Mouse (Mus musculus) CD8-positive naive resting alpha-beta T cell, adult 2 months (primary cell): ENCODE results near the gene Unc13d.
A peak's percentile ranks its signal among the peaks of the same experiment; 100 is the strongest.

ENCODE experiments used
- DNase-seq, 2 experiments: peaks; one replicate each; pipeline ENCODE4 v3.0.0; 2022; ENCODE audit warnings: low read depth in 2 of 2, low spot score in 2 of 2

The Unc13d gene

GRCm38 (mm10) chr11:116078676-116079320 is 1.0 kb upstream of the Unc13d start:
- no peak for DNase-seq

DNA sequence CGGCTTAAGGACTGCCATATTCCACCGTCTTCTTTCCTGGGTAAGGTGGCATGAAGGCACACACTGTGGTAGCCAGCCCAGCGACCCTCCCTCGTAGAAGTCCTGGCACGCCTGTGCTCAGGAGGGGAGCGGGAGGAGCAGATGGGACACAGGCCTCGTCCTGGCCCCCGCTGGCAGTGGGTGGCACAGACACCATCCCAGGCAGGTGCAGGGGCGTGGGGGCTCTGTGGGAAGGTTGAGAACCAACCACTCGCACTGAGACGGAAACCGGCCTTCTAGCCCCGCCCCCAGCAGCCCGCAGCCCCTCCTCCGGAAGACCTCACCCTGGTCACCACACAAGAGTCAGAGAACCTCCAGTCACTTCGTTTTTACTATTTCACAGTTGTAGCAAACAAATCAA is 460 bp upstream of the Unc13d start:
- peak; percentile 70 to 87 for DNase-seq

DNA sequence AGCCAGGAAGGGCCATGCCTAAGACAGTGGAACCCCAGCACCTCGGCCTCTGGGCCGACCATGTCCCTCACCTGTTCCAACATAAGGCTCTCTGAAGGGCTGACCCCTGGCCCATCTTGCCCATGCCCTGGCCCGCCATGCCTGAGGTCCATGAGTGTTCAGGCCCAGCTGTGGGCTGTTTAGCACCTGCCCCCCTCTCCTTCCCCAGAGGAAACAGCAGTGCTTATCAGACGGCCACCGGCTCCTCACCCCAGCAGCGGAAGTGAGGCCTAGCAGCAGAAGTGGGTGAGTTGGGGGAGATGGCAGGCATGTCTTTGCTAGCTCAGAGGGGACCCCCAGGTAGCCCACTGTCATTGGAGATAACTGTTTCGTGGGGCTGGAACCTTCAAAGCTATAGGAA is 925 bp downstream of the Unc13d start:
- peak; percentile 15 to 39 for DNase-seq

DNA sequence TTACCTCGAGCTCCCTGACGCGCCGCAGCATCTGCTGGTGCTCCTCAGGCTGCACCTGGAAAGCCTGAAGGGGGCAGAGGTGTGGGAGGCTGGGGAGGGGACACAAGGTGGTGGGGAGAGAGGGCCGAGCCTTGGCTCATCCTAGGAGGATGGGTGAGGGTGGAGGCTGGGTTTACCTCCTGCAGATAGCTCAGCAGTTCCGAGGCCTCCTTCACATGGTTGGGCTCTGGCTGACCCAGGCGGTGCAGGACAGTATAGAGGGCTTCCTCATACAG is 1.6 kb downstream of the Unc13d start:
- no peak for DNase-seq

DNA sequence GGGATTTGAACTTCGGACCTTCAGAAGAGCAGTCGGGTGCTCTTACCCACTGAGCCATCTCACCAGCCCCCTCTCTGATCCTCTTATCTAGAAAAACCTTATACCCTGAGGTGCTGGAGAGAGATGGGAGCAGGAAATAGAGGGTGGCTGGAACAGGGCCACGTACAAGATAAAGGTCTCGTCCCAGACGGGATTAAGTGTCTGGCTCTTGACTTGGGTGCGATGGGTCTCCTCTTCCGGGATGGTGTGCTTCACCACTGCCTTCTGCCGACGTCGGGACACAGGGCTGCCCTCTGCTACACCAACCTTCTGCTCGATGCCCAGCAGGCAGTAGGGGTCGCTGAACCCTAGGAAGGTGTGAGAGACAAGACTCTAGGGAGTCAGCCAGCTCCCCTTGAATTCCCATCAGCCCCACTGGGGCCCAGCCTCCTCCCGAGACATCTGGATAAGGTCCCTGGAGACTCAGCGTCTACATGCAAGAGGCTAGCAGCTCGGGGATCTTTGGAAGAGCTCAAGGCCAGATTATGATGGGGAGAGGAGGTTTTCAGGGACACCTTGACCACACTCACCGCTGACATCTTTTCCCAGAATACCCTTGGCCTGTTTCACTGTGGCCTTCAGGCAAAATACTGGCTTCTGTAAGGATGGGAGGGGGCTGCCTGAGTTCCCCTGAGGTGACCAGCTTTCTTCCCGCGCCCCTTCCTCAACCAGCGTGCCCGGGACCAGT is 2.1 kb downstream of the Unc13d start:
- DNase-seq: no peak

DNA sequence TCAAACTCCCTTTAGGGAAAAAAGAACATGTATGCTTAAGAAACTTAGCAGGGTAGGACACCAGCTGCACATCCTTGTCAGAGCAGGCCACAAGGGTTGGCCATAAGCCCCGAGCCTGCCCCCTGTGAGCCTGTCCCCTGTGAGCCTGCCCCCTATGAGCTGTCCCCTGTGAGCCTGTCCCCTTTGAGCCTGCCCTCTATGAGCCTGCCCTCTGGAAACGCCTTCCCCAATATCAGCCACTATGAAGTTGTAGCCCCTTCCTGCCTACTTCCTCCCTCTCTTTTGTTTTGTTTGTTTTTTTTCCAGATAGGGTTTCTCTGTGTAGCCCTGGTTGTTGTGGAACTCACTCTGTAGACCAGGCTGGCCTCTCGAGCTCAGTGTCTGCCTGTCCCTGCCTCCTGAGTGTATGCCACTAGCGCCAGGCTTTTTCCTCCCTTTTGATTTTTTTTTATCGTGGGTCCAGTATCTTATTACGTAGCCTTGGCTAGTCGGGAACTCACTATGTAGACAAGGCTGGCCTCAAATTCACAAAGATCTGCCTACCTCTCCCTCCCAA is 3.2 kb downstream of the Unc13d start:
- DNase-seq: no peak

- DNase-seq: no peak
Observed at GRCm38 (mm10) chr11:116072608-116073007, 5.2 kb downstream of the Unc13d start.

GRCm38 (mm10) chr11:116071510-116071909 is 6.3 kb downstream of the Unc13d start:
- DNase-seq: peak; percentile 36 to 52

- DNase-seq: no peak
Observed at GRCm38 (mm10) chr11:116065345-116065744, 12.4 kb downstream of the Unc13d start.

- no peak for DNase-seq
Observed at GRCm38 (mm10) chr11:116064187-116064867, 13.4 kb downstream of the Unc13d start.

DNA sequence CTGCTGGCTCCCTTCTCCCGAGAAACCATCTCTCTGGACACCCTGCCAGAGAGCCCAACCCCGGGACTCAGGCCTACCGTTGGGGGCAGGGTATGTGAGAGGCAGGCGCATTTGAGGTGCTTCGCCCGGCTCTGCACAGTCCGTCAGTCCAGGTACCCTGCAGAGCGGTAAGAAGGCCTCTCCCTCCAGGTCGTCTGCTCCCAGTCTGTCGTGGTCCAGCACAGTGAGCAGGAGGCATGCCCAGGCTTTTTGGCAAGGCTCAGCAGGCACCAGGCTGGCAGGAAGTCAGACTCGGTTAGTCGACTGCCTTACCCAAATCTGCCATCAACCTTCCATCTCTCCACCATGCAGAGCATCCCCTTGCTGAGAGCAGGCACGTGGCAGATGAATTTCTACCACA is 14.2 kb downstream of the Unc13d start:
- DNase-seq: no peak

GRCm38 (mm10) chr11:116062521-116062920 is 15.2 kb downstream of the Unc13d start:
- DNase-seq: no peak

DNA sequence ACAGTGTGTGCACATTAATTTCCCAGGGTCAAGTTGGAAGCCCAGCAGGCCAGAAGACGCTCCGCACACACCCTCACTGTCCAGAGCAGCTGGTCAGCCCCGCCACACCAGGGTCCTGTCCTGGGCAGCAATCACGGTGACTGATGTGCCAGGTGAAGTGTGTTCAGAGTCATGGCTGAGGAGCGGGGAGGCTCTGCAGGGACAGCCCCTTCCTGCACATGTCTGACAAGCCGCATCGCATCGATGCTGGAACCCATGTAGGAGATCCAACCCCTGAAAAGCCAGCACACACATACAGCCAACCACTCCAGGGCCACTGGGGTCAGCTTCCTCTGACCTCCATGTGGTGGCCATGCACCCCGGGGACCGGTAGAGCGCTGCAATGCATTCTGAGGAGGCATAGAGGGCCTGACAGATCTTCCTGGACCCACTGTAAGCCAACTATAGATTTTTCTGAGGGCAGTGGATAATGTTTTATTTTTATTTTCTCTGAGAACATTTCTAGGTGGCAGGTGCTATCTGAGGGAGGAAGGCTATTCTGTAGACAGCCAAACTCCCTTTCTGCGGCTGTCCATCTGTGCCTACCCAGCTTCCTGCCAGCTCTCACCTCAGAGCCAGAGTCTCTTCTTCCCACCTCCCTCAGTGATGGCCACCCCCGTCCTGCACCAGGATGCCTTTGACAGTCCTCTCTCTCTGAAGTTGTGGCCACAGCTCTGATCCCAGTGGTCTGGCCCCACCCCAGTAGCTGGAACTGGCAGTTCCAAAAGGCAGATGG is 15.9 kb downstream of the Unc13d start:
- no peak for DNase-seq

GRCm38 (mm10) chr11:116060596-116060995 is 17.2 kb downstream of the Unc13d start:
- no peak for DNase-seq

DNA sequence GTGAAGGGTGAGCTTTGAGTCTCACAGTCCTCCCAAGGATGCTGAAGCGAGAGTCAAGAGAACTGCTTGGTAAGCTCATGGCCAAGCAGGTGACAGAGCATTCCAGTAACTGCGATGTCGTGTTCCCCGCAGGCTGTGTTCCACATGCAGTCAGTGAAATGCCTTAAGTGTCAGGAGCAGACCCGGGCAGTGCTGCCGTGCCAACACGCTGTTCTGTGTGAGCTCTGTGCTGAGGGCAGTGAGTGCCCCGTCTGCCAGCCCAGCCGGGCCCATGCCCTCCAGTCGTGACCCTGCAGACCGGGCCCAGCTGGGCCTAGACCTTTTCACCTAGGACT is 18.1 kb downstream of the Unc13d start:
- DNase-seq: no peak

DNA sequence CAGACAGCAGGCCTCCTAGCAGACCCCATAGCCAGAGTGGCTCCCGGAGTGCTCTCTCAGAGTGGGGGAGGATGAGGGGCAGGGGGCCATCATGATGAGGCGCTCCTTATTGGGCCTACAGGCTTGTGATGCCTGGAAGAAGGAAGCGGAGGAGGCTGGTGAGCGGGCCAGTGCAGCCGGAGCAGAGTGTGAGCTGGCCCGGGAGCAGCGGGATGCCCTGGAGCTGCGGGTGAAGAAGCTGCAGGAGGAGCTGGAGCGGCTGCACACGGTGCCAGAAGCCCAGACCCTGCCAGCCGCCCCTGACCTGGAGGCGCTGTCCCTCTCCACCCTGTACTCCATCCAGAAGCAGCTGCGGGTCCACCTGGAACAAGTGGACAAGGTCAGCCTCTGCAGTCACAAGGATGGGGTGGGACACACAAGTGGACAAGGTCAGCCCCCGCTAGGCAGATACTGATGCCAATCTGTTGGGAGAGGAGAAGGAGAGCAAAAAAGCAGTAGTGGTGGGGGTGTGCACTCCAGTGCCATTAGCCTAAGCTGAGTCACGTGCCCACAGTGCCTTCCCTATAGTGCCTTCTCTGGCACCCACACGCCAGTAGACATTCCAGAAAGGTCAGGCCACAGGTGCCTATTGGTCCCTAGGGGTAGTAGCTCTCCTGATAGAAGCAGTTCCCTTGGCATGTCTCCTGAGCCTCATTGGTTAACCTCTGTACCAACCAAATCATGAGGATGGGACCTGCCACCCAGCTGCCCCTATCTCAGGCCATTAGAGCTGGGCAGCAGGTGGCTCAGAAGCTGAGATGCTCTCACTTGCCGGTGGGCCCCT is 18.7 kb downstream of the Unc13d start:
- no peak for DNase-seq

DNA sequence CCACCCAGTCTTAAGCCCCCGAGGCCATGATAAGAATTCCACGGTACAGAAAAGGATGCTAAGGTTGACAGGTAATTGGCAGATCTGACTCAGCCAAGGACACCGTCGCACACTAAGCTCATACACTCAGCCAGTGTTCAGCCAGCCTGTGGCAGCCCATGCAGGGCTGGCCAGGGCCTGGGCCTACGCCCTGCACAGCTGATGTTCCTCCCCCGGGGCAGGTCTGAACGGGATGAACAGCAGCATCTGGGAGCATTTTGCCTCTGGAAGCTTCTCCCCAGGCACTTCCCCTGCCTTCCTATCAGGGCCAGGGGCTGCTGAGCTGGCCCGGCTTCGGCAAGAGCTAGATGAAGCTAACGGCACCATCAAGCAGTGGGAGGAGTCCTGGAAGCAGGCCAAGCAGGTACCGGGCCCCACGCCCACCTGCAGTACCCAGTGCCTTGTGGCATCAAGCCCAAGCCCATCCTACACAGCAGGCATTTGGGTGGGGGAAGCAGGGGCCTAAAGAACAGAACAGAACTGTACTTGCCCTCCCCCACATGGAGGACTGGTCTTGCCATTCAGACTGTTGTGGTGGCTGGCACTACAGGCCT is 19.6 kb downstream of the Unc13d start:
- DNase-seq: no peak

DNA sequence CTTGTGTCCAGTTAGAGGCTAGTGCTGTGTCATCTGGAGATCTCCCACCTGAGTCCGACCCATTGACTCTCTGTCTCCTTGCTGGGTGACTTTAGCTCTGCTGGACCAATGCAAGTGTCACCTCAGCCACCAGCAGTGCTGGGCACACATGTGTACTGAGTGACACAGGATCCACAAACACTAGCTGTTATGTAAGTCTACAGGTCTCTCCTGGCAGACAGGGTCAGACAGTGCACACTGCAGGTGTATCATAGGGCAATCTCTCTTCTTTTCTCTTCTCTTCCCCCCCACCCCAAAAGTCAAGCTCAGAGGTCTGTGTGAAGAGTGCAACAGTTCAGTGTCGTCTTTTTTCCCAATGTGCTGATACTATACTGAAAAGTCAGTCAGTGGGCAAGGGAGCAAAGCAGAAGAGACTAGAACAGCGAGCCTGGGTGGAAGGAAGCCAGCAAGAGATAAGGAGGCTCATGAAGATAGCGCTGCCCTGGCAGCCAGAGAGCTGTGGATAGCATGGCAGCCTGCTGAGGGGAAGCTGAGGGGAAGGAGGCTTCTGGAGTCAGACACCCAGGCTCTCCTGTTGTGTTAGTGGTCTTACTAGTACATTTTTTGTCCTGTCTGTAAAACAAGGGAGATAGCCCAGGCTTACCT is 20.4 kb downstream of the Unc13d start:
- DNase-seq: no peak

- no peak for DNase-seq
Observed at GRCm38 (mm10) chr11:116055873-116056272, 21.9 kb downstream of the Unc13d start.
